Mouse (Mus musculus): Measurements from ENCODE around the gene Ppp1r1b. TPM values are rescaled to one million over a fixed set of nuclear protein-coding genes. Genes with fewer than 3 reads are reported as not detected.
A peak's percentile ranks its signal among the peaks of the same experiment; 100 is the strongest.

Ppp1r1b gene
- total and polyA plus RNA-seq, 3 experiments, result 0.08 TPM; not detected in 2

DNA sequence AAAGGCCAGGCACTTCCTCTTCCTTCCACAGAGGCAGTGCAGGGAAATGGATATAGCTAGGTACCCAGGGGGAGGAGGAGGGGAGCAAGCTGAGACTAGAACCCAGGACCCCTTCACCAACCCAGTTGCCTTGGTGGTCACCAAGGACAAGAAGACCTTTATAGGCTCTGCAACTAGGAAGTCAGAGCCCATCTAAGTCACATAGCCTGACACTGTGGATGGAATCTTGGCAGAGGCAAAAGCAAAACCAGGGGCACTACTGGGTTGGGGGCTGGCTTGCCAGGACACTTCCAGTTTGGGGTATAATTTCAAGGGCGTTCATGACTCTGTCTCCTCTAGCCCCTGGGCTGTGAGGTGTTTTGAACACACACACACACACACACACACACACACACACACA lies 16.8 kb upstream of the Ppp1r1b start:
- Histone ChIP-seq H3K9ac (ENCODE audit: insufficient read depth, low read depth) (no peak overlapping the region), H3K4me2 (ENCODE audit: insufficient read depth, low read depth, poor library complexity, severe bottlenecking) (no peak overlapping the region), H3K4me1 (ENCODE audit: control insufficient read depth in 1 of 2, insufficient read depth in 2 of 2) (peaks cover 14 to 17% of the 10 kb centered on the region in 2 experiments; a peak in 3 of 4 replicates), H3K4me3 (replicated peaks in 1 of 3; ENCODE audit: low read depth in 2 of 3, low read length in 2 of 3, poor library complexity in 1 of 3) (no peak overlapping the region), H3K27me3 (replicated peaks) (peaks cover 85% of the 10 kb centered on the region), H3K9me3 (replicated peaks; ENCODE audit: low read length) (peaks cover 26% of the 10 kb centered on the region), H3K36me3 (replicated peaks in 1 of 2; ENCODE audit: control insufficient read depth in 1 of 2, insufficient read depth in 1 of 2, low read length in 1 of 2) (no peaks in the 10 kb centered on the region), H3K79me2 (replicated peaks; ENCODE audit: control insufficient read depth, extremely low read depth, insufficient read depth, poor library complexity, severe bottlenecking) (no peaks in the 10 kb centered on the region), H3K27ac (ENCODE audit: insufficient read depth, low read depth) (no peak overlapping the region)
- dilution Hi-C loops (cut with MboI; ENCODE audit: extremely low pct_ligation_motif_present, extremely low pct_unique_long_range_greater_than_20kb, low sequenced_read_pairs) (no loop called here), in situ Hi-C loops (cut with MboI; ENCODE audit: low pct_ligation_motif_present, low pct_unique_long_range_greater_than_20kb, low sequenced_read_pairs) (loop anchor here (25.0 kb wide), 1 partner anchor 306 kb away; the partner anchor contains the start of genes Gm12355, Gsdma2 and Gsdma3)
- TF ChIP-seq GABPA (IDR thresholded peaks at IDR 0.05; ENCODE audit: insufficient replicate concordance, low read depth, low read length), result no peak
- no peak for TF ChIP-seq ZMIZ1 (IDR thresholded peaks at IDR 0.05; ENCODE audit: low read depth, low read length)
- no peak for TF ChIP-seq IRF4 (IDR thresholded peaks at IDR 0.05; ENCODE audit: low read depth, low read length)
- no peak for TF ChIP-seq MEF2A (IDR thresholded peaks at IDR 0.05; ENCODE audit: borderline replicate concordance, low read depth, low read length)
- TF ChIP-seq HCFC1 (IDR thresholded peaks at IDR 0.05; ENCODE audit: low read depth, low read length), result no peak
- no peak for TF ChIP-seq MAZ (IDR thresholded peaks at IDR 0.05; ENCODE audit: low read depth, low read length)
- TF ChIP-seq ZKSCAN1 (IDR thresholded peaks at IDR 0.05; ENCODE audit: borderline replicate concordance, low read depth, low read length), result no peak
- no peak for TF ChIP-seq MAFK (IDR thresholded peaks at IDR 0.05; ENCODE audit: insufficient replicate concordance, low read length)
- TF ChIP-seq CHD2 (IDR thresholded peaks at IDR 0.05; ENCODE audit: low read length), result no peak
- TF ChIP-seq ZC3H11A (IDR thresholded peaks at IDR 0.05; ENCODE audit: low read depth, low read length), result no peak
- no peak for TF ChIP-seq MAX (IDR thresholded peaks at IDR 0.05; ENCODE audit: low read length)
- no peak for TF ChIP-seq POLR2AphosphoS2 (IDR thresholded peaks at IDR 0.05; ENCODE audit: low read depth, low read length)
- TF ChIP-seq NRF1 (IDR thresholded peaks at IDR 0.05; ENCODE audit: low read depth, low read length), result no peak
- TF ChIP-seq JUN (IDR thresholded peaks at IDR 0.05; ENCODE audit: insufficient read depth, low read depth, low read length), result no peak
- TF ChIP-seq PAX5 (IDR thresholded peaks at IDR 0.05; ENCODE audit: low read length), result no peak
- no peak for TF ChIP-seq POLR2A (IDR thresholded peaks at IDR 0.05; ENCODE audit: low read depth, low read length)
- TF ChIP-seq USF1 (IDR thresholded peaks at IDR 0.05; ENCODE audit: low read depth, low read length), result no peak
- TF ChIP-seq RCOR1 (conservative IDR thresholded peaks at IDR 0.05; ENCODE audit: low read depth, low read length), result no peak
- DNase-seq (ENCODE audit: extremely low read depth), result no peak

DNA sequence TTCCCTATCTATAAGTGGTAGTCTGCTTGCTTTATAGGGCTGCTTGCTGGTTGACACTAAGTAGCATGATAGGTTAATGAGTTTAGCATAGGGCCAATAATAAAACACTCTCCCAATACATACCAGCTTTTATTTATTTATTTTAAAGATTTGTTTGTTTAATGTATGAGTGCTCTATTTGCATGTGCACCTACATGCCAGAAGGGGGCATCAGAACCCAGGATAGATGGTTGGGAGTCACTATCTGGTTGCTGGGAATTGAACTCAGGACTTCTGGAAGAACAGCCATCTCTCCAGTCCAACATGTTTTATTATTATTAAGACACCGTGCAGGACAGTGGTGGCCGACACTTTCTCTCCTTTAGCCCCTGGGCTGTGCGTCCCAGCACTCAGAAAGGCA lies 16.0 kb upstream of the Ppp1r1b start:
- Histone ChIP-seq H3K4me1 (ENCODE audit: control insufficient read depth in 1 of 2, insufficient read depth in 2 of 2) (peaks cover 11 to 17% of the 10 kb centered on the region in 2 experiments; a peak in 3 of 4 replicates), H3K9ac (ENCODE audit: insufficient read depth, low read depth) (no peak overlapping the region), H3K4me3 (replicated peaks in 1 of 3; ENCODE audit: low read depth in 2 of 3, low read length in 2 of 3, poor library complexity in 1 of 3) (no peak overlapping the region), H3K79me2 (replicated peaks; ENCODE audit: control insufficient read depth, extremely low read depth, insufficient read depth, poor library complexity, severe bottlenecking) (no peaks in the 10 kb centered on the region), H3K27me3 (replicated peaks) (peaks cover 85% of the 10 kb centered on the region), H3K27ac (ENCODE audit: insufficient read depth, low read depth) (no peak overlapping the region), H3K9me3 (replicated peaks; ENCODE audit: low read length) (peaks cover 23% of the 10 kb centered on the region), H3K36me3 (replicated peaks in 1 of 2; ENCODE audit: control insufficient read depth in 1 of 2, insufficient read depth in 1 of 2, low read length in 1 of 2) (no peaks in the 10 kb centered on the region), H3K4me2 (ENCODE audit: insufficient read depth, low read depth, poor library complexity, severe bottlenecking) (no peak overlapping the region)
- in situ Hi-C loops (cut with MboI; ENCODE audit: low pct_ligation_motif_present, low pct_unique_long_range_greater_than_20kb, low sequenced_read_pairs) (loop anchor here (25.0 kb wide), 1 partner anchor 305 kb away; the partner anchor contains the start of genes Gm12355, Gsdma2 and Gsdma3), dilution Hi-C loops (cut with MboI; ENCODE audit: extremely low pct_ligation_motif_present, extremely low pct_unique_long_range_greater_than_20kb, low sequenced_read_pairs) (no loop called here)
- TF ChIP-seq CTCF (conservative IDR thresholded peaks at IDR 0.05 in 1 of 2, IDR thresholded peaks at IDR 0.05 in 1 of 2; ENCODE audit: low read depth in 2 of 2, low read length in 2 of 2), result peak; percentile 10 to 45; a peak in 2 of 4 replicates
- TF ChIP-seq USF1 (IDR thresholded peaks at IDR 0.05; ENCODE audit: low read depth, low read length), result no peak
- TF ChIP-seq JUND (conservative IDR thresholded peaks at IDR 0.05; ENCODE audit: low read depth, low read length), result no peak
- TF ChIP-seq SMC3 (IDR thresholded peaks at IDR 0.05; ENCODE audit: low read depth, low read length), result peak; percentile 22; the same call in 1 of the 2 replicates
- no peak for TF ChIP-seq USF2 (conservative IDR thresholded peaks at IDR 0.05; ENCODE audit: low read depth, low read length)
- TF ChIP-seq MYC (IDR thresholded peaks at IDR 0.05; ENCODE audit: low read depth, low read length), result no peak
- DNase-seq (ENCODE audit: extremely low read depth), result no peak

All from CH12.LX (cell line).